Mouse (Mus musculus) embryonic facial prominence, embryonic 12.5 days (tissue): ENCODE measurements around the gene Fstl1. TPM values are rescaled to one million over a fixed set of nuclear protein-coding genes. Genes with fewer than 3 reads are reported as not detected.
A peak's percentile ranks its signal among the peaks of the same experiment; 100 is the strongest.

ENCODE experiments used
- ATAC-seq: fragments of 200-750 bp; cut with Nextera tagmentation; 2 replicates; pipeline ENCODE4 v1.8.0; 2017; ENCODE audit not compliant: insufficient number of reproducible peaks, insufficient read depth, low FRiP score, low TSS enrichment
- H3K27ac ChIP-seq: fragments of 300-500 bp; sonication (generic); 2 replicates; pipeline ENCODE4 v1.5.1; 2016; ENCODE audit warnings: mild to moderate bottlenecking
- H3K27me3 ChIP-seq: fragments of 300-500 bp; sonication (generic); 2 replicates; pipeline ENCODE4 v1.6.1; 2016; ENCODE audit warnings: mild to moderate bottlenecking, moderate library complexity
- H3K36me3 ChIP-seq: fragments of 300-500 bp; sonication (generic); 2 replicates; pipeline ENCODE4 v1.6.1; 2016; ENCODE audit warnings: mild to moderate bottlenecking
- H3K4me1 ChIP-seq: fragments of 300-500 bp; sonication (generic); 2 replicates; pipeline ENCODE4 v1.6.1; 2016
- H3K4me2 ChIP-seq: fragments of 300-500 bp; sonication (generic); replicated peaks from 2 replicates; pipeline ENCODE4 v1.6.1; 2016; ENCODE audit warnings: mild to moderate bottlenecking, moderate library complexity
- H3K4me3 ChIP-seq: fragments of 300-500 bp; sonication (generic); 2 replicates; pipeline ENCODE4 v1.5.1; 2016; ENCODE audit warnings: mild to moderate bottlenecking
- H3K9ac ChIP-seq: fragments of 300-500 bp; sonication (generic); 2 replicates; pipeline ENCODE4 v1.6.1; 2016; ENCODE audit warnings: mild to moderate bottlenecking, moderate library complexity
- H3K9me3 ChIP-seq: fragments of 300-500 bp; sonication (generic); 2 replicates; pipeline ENCODE4 v1.6.1; 2016; ENCODE audit warnings: mild to moderate bottlenecking, moderate library complexity
- WGBS: fragments of 180-500 bp; shearing (Covaris S2); methylation state at CpG from one replicate; pipeline ENCODE4 v1.1.7; 2016; 5-methylcytosine and 5-hydroxymethylcytosine counted together
- polyA plus RNA-seq: library from polyadenylated mRNA; unstranded; fragments of >200 nt; fragmentation: Nextera tagmentation; extraction: Ambion mirVana; gene quantifications from 2 replicates; pipeline ENCODE4 v1.2.1, GENCODE M21; 2016

The Fstl1 gene
- polyA plus RNA-seq, 1 experiment from 2014 or later, result 537 TPM

DNA sequence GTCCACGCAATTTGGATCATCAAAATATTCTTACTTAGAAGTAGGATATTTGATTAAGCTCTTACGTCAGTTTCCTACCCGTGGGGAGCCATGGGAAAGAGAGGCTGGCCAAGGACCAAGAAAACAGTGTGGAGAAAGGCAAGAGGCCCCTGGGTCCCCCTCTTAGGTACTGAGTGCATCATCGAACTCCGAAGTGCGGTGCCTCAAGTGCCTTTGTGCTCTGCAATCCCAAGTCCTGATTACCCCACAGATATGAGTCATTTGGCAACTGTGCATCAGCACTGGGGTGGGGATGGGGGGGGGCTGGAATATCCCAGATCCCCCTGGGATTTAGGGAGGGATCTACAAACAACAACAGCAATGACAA lies 12.3 kb downstream of the Fstl1 start:
- Histone ChIP-seq H3K4me1 (peaks cover 65% of the 10 kb centered on the region), H3K9ac (peak overlapping the region; percentile 2; the same call in 1 of the 2 replicates), H3K27ac (peak overlapping the region; percentile 95), H3K27me3 (no peaks in the 10 kb centered on the region), H3K9me3 (no peaks in the 10 kb centered on the region), H3K36me3 (peaks cover 52% of the 10 kb centered on the region), H3K4me2 (peak overlapping the region; percentile 1; the same call in 1 of the 2 replicates), H3K4me3 (no peak overlapping the region)
- 74% methylated on average over 6 of the region's 6 CpGs for WGBS
- ATAC-seq, result no peak

DNA sequence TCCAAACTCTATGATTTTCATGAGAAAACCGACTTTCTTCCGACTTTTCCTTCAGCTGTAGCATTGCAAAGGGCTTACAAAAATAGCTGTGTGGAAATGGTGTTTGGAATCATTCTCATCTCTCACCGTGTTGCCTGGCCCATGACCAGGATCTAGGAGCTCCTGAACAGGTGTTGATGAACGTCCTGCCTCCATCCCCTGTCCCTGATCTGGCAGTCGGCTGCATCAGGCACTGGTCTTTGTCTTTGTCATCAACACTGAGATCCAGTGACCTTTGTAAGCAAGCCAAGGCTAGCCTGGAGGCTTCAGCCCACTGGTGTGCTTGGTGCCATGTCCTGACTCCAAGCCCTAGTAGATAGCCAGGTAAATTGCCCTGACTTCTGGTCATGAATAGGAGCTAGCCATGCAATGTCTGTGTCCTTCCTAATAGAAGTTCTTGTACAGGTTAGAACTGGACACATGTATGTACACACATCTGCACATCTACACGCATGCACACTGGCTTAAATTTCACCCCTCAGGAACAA lies 12.8 kb downstream of the Fstl1 start:
- H3K27ac ChIP-seq, result peak overlapping the region; percentile 95
- H3K36me3 ChIP-seq, result peaks cover 51% of the 10 kb centered on the region
- WGBS, result 71% methylated on average over 6 of the region's 6 CpGs
- no peak overlapping the region for H3K9ac ChIP-seq
- peaks cover 65% of the 10 kb centered on the region for H3K4me1 ChIP-seq
- H3K4me2 ChIP-seq, result peak overlapping the region; percentile 9
- H3K9me3 ChIP-seq, result no peaks in the 10 kb centered on the region
- no peak for ATAC-seq
- no peaks in the 10 kb centered on the region for H3K27me3 ChIP-seq
- H3K4me3 ChIP-seq, result no peak overlapping the region

DNA sequence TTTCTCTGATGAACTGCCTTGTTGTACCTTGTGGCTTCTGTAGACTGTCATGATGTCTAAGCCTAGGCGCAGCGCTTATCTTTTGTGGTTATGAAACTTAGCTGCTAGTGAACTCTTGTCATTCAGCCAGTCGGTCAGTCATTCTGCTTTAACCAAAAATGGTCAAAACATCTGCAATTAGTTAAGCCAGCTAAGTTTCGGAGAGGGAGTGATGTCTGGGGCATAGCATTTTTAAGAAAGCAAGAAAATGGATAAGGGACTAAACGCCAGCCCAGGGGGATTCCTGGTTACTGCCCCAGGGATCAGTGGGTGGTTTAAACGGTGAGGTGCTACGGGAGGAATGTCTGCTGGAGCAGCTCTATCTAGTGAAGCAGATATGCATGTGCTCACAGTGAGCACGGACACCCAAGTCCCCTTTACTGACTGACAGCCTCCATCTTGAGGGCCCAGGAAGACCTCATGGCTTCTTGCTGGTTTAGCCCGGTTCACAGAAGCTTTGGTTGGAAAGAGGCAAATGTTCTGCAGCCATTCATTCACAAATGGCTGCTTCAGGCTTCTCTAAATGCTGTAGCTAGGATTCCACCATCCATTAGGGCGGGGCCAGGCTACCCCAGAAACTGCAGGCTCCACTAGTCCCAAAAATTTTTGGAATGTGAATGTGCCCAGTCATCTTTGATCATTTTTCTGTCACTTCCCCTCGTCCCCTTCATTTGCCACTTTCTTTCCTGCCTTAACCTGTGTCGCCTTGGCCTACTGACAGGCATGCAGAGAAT lies 13.5 kb downstream of the Fstl1 start:
- H3K36me3 ChIP-seq, result peaks cover 48% of the 10 kb centered on the region
- ATAC-seq, result no peak
- peaks cover 62% of the 10 kb centered on the region for H3K4me1 ChIP-seq
- H3K27me3 ChIP-seq, result no peaks in the 10 kb centered on the region
- no peak overlapping the region for H3K4me3 ChIP-seq
- no peaks in the 10 kb centered on the region for H3K9me3 ChIP-seq
- WGBS, result 40% methylated on average over 12 of the region's 12 CpGs
- peak overlapping the region; percentile 9 for H3K4me2 ChIP-seq
- H3K27ac ChIP-seq, result peak overlapping the region; percentile 95
- no peak overlapping the region for H3K9ac ChIP-seq

GRCm38 (mm10) chr16:37790781-37791175 lies 14.1 kb downstream of the Fstl1 start:
- H3K4me2 ChIP-seq, result no peak overlapping the region; the same call in 1 of the 2 replicates
- no peak overlapping the region for H3K9ac ChIP-seq
- no peak for ATAC-seq
- peaks cover 48% of the 10 kb centered on the region for H3K36me3 ChIP-seq
- peak overlapping the region; percentile 95 for H3K27ac ChIP-seq
- no peaks in the 10 kb centered on the region for H3K9me3 ChIP-seq
- H3K4me1 ChIP-seq, result peaks cover 56% of the 10 kb centered on the region
- 75% methylated on average over 8 of the region's 8 CpGs for WGBS
- no peak overlapping the region for H3K4me3 ChIP-seq
- H3K27me3 ChIP-seq, result no peaks in the 10 kb centered on the region

- H3K4me2 ChIP-seq, result no peak overlapping the region
- H3K27ac ChIP-seq, result no peak overlapping the region
- no peaks in the 10 kb centered on the region for H3K27me3 ChIP-seq
- H3K4me1 ChIP-seq, result peaks cover 8% of the 10 kb centered on the region
- no peak overlapping the region for H3K9ac ChIP-seq
- H3K36me3 ChIP-seq, result peaks cover 45% of the 10 kb centered on the region
- WGBS, result 94% methylated on average over 10 of the region's 10 CpGs
- H3K9me3 ChIP-seq, result no peaks in the 10 kb centered on the region
- no peak for ATAC-seq
- no peak overlapping the region for H3K4me3 ChIP-seq
Observed at GRCm38 (mm10) chr16:37795651-37796150, 19.0 kb downstream of the Fstl1 start.

DNA sequence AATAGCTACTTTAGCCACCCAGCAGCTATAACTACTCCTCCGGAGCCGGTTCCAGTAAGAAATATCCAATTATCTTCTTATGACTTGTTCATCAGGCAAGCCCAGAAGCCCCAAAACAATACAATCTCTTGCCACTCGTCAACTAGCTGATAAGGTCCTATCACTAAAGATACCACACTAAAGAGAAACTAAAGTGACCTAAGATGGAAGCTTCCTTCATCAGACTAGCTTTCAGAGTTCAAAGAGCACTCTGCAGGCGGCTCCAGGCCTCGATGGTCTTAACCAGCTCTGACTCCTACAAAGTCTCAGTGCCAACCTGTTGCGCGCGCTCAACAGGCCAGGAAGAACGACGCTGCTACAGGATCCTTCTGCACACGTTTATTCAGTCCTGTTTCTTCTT lies 19.6 kb downstream of the Fstl1 start:
- no peak overlapping the region for H3K9ac ChIP-seq
- H3K4me2 ChIP-seq, result no peak overlapping the region
- no peak overlapping the region for H3K4me3 ChIP-seq
- no peak for ATAC-seq
- no peaks in the 10 kb centered on the region for H3K27me3 ChIP-seq
- no peaks in the 10 kb centered on the region for H3K9me3 ChIP-seq
- no peak overlapping the region for H3K27ac ChIP-seq
- 97% methylated on average over 11 of the region's 11 CpGs for WGBS
- peaks cover 43% of the 10 kb centered on the region for H3K36me3 ChIP-seq
- peaks cover 8% of the 10 kb centered on the region; the same call in 1 of the 2 replicates for H3K4me1 ChIP-seq

DNA sequence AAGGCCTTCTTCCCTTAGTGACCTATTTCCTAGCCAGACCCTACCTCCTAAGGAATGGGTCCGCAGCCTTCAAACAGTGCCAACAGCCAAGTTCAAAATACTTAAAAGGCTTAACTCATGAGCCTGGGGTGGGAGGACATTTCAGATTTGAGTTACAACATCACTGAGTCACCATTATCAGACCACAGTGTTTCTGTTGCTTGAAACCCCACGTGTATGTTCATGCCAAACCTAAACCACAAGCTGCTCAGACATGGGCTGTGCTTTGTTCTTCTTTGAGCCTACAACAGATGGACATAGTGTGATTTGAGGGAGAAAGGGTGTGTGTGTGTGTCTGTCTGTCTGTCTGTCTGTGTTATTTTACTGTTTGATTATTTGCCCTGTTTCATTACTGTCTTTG lies 24.4 kb downstream of the Fstl1 start:
- 80% methylated on average over 2 of the region's 2 CpGs for WGBS
- H3K4me1 ChIP-seq, result peaks cover 29% of the 10 kb centered on the region
- H3K36me3 ChIP-seq, result peaks cover 44% of the 10 kb centered on the region
- no peak for ATAC-seq
- no peak overlapping the region for H3K4me3 ChIP-seq
- H3K27me3 ChIP-seq, result no peaks in the 10 kb centered on the region
- no peak overlapping the region for H3K9ac ChIP-seq
- H3K9me3 ChIP-seq, result no peaks in the 10 kb centered on the region
- no peak overlapping the region for H3K4me2 ChIP-seq
- H3K27ac ChIP-seq, result no peak overlapping the region

GRCm38 (mm10) chr16:37802686-37803295 lies 26.1 kb downstream of the Fstl1 start:
- 49% methylated on average over 4 of the region's 4 CpGs for WGBS
- Histone ChIP-seq H3K27me3 (no peaks in the 10 kb centered on the region), H3K9ac (no peak overlapping the region), H3K36me3 (peaks cover 44% of the 10 kb centered on the region), H3K27ac (no peak overlapping the region), H3K4me3 (no peak overlapping the region), H3K4me2 (no peak overlapping the region), H3K4me1 (peaks cover 46% of the 10 kb centered on the region), H3K9me3 (no peaks in the 10 kb centered on the region)
- no peak for ATAC-seq

DNA sequence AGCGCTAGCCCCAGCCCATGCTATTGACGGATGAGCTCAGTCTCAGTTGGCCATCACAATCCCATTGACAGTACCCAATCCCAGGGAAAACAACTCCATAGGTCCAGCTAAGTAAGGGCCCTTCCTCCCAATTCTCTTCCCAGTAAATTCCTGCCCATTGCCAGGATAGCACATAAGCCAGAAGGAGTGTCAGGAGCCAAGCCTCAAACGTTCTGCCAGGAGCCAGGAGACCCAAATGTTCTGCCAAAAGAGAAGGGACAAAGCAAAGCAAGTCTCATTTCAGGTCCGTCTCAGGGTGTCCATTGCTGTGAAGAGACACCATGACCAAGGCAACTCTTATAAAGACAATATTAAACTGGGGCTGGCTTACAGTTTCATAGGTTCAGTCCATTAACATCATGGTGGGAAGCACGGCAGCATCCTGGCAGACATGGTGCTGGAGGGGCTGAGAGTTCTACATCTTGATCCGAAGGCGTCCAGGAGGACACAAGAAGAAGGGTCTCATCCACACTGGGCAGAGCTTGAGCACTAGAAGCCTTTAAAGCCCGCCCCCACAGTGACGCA lies 26.8 kb downstream of the Fstl1 start:
- Histone ChIP-seq H3K4me3 (no peak overlapping the region), H3K4me2 (no peak overlapping the region), H3K27me3 (no peaks in the 10 kb centered on the region), H3K36me3 (peaks cover 44% of the 10 kb centered on the region), H3K27ac (no peak overlapping the region), H3K9ac (no peak overlapping the region), H3K9me3 (no peaks in the 10 kb centered on the region), H3K4me1 (peaks cover 52% of the 10 kb centered on the region)
- no peak for ATAC-seq
- 94% methylated on average over 9 of the region's 9 CpGs for WGBS

DNA sequence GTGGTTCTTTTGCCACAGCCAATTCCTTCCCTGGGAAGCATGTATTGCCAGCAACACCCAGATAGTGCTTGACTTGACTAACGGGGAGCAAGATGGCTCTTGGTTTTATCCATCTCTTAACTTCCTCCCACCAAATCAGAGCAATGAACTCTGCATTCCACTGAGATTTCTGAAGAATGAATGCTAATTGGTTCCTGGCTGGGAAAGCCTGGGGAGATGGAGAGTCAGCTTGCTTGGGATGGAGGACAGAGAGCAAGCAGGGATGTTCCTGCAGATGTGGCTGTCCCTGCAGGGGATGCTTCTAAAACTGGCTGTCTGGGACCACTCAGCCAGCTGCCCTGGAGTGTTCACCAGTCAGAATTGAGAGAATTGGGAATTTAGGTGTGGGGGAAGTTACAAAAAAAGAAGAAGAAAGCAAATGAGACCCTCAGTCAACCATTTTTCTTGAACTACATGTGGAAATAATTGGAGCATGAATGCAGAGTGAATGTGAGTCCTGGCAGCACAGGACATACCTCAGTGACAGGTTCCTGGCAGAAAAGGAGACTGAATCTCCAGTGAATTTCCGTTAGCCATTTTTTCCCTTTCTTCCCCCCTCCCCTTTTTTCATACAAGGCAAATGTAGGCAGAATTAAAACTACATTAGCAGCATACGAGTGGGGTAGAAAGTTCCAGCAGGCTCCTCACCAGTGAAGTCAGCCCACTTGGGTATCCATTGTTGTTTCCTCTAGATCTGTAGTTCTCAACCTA lies 29.2 kb downstream of the Fstl1 start:
- Histone ChIP-seq H3K9me3 (no peaks in the 10 kb centered on the region), H3K4me3 (no peak overlapping the region), H3K9ac (no peak overlapping the region), H3K27me3 (no peaks in the 10 kb centered on the region), H3K27ac (peak overlapping the region; percentile 74), H3K4me2 (no peak overlapping the region), H3K4me1 (peaks cover 60% of the 10 kb centered on the region), H3K36me3 (peaks cover 41% of the 10 kb centered on the region)
- WGBS, result 51% methylated on average over 3 of the region's 3 CpGs
- ATAC-seq, result peak; percentile 19; the same call in 1 of the 2 replicates

DNA sequence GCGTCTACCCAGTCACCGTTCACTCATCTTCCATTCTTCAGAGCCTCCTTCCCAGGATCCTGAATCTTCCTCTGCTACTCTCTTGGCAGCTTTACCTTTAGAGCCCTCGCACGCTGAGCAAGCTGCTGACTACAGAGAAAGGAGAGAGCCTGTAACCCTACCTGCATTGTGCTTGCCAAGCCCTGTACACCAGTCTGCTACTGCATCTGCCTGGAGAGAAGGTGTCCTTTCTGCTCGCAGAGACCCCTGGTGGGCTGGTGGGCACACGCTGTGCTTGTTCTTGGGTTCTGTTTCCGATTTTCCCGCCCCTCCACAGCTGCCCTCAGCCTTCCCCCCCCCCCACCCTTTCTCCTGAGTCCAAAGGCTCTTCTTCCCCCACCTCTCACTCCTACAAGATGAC lies 30.6 kb downstream of the Fstl1 start:
- Histone ChIP-seq H3K9me3 (no peaks in the 10 kb centered on the region), H3K4me3 (no peak overlapping the region), H3K9ac (0 out of 2 replicates have a peak overlapping the region, but pooled peaks have one; percentile 4), H3K27me3 (no peaks in the 10 kb centered on the region), H3K4me2 (no peak overlapping the region), H3K36me3 (peaks cover 47% of the 10 kb centered on the region), H3K27ac (peak overlapping the region; percentile 74), H3K4me1 (peaks cover 52% of the 10 kb centered on the region)
- ATAC-seq, result no peak; the same call in 1 of the 2 replicates
- WGBS, result 72% methylated on average over 6 of the region's 8 CpGs
